31 mouse cellular contexts compared by ENCODE assay signal in the genomic region with DNA sequence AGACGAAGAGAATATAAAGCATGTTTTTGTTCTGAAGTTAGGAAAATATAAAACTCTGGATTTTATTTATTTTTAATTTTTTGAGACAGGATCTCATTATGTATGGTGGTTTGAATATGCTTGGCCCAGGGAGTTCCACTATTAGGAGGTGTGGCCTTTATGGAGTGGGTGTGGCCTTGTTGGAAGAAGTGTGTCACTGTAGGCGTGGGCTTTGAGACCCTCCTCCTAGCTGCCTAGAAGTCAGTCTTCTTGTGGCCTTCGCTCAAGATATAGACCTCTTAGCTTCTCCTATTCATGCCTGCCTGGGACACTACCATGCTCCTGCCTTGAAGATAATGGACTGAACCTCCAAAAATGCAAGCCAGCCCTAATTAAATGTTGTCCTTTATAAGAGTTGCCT. TPM values are rescaled to one million over a fixed set of nuclear protein-coding genes. Genes with fewer than 3 reads are reported as not detected.
"Had no signal": no experiment of that assay in that cellular context is flagged by ENCODE, and none has a peak within 500 bp of the region (broad histone marks: within the 10 kb centered on the region; RNA-seq: fewer than 3 reads in every experiment).

No protein-coding gene starts in this region.

- H3K27me3 ChIP-seq: heart, embryonic 12.5 days; hindbrain, embryonic 12.5 days; kidney, embryonic 15.5 days; limb, embryonic 13.5 days; limb, embryonic 15.5 days had no signal

- H3K4me2 ChIP-seq: heart, embryonic 12.5 days; hindbrain, embryonic 12.5 days; hindbrain, embryonic 14.5 days; kidney, embryonic 15.5 days; limb, embryonic 13.5 days; limb, embryonic 15.5 days; liver, embryonic 12.5 days had no signal

- H3K4me3 ChIP-seq: gastrocnemius, adult 2 months; heart, embryonic 10.5 days; heart, embryonic 12.5 days; hindbrain, embryonic 10.5 days; hindbrain, embryonic 12.5 days; kidney, embryonic 15.5 days; limb, embryonic 13.5 days; limb, embryonic 15.5 days; liver, embryonic 12.5 days had no signal

- DNase-seq: gastrocnemius, adult 2 months; gastrocnemius, postnatal 10 days; gastrocnemius, postnatal 25 days; heart, postnatal 10 days; heart, postnatal 4 days; kidney, adult 11 months; kidney, adult 2 months; kidney, adult 9 months; kidney, postnatal 14 days; kidney, postnatal 36 days; layer of hippocampus, adult 9-11 months; layer of hippocampus, postnatal 36 days had no signal

- H3K9me3 ChIP-seq: heart, embryonic 10.5 days; heart, embryonic 12.5 days; hindbrain, embryonic 10.5 days; hindbrain, embryonic 12.5 days; kidney, embryonic 15.5 days; limb, embryonic 13.5 days; limb, embryonic 15.5 days; liver, embryonic 12.5 days had no signal

- H3K36me3 ChIP-seq: heart, embryonic 10.5 days; hindbrain, embryonic 12.5 days; kidney, embryonic 15.5 days; limb, embryonic 13.5 days; limb, embryonic 15.5 days; liver, embryonic 12.5 days had no signal

- H3K9ac ChIP-seq: heart, embryonic 12.5 days; hindbrain, embryonic 12.5 days; hindbrain, embryonic 14.5 days; kidney, embryonic 15.5 days; limb, embryonic 13.5 days; limb, embryonic 15.5 days; liver, embryonic 12.5 days; liver, embryonic 14.5 days had no signal

- H3K27ac ChIP-seq: gastrocnemius, adult 2 months; heart, embryonic 10.5 days; hindbrain, embryonic 10.5 days; hindbrain, embryonic 12.5 days; hindbrain, embryonic 14.5 days; kidney, embryonic 15.5 days; kidney, postnatal 0 days; limb, embryonic 13.5 days; limb, embryonic 15.5 days; liver, embryonic 12.5 days; liver, embryonic 14.5 days had no signal

- ATAC-seq: hindbrain, embryonic 16.5 days; inflammation-experienced regulatory T-cells, adult 6 months; intestine, embryonic 16.5 days; liver, embryonic 12.5 days had no signal

RNA-seq across cellular contexts. Expression of a gene that starts 33.0 kb away (rescaled TPM):
- total RNA-seq: granulocyte monocyte progenitor cell, adult 5-6 weeks; heart, postnatal 10 days; heart, postnatal 25 days; heart, postnatal 4 days had no signal
- polyA plus RNA-seq: heart, embryonic 10.5 days; heart, embryonic 12.5 days; heart, embryonic 14.5 days; hindbrain, embryonic 10.5 days; hindbrain, embryonic 12.5 days; hindbrain, embryonic 14.5 days; hindbrain, embryonic 16.5 days; inflammation-experienced regulatory T-cells, adult 6 months; kidney, embryonic 15.5 days; kidney, postnatal 0 days; limb, embryonic 11.5 days; limb, embryonic 13.5 days; limb, embryonic 15.5 days; liver, embryonic 12.5 days; liver, embryonic 14.5 days; liver, embryonic 16.5 days had no signal
